Comparison of ENCODE assay signal across 14 mouse cellular contexts in the genomic region with DNA sequence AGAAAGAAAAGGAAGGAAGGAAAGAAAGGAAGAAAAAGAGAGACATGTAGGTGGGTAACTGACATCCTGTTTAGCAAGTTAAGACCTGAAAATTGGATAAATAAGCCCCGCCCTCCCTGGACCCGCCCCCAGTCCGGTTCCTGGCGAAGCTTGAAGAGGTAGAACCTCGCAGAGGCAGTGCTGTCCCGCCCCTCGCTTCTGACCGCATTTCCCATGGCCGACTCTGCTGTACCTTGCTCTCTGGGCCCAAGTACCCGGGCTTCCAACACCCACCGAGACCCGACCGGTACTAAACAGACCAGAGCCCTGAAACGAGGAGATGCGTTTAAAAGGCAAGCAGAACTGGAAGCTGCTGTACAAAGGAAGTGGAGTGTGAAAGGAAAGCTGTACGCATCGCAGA. TPM values are rescaled to one million over a fixed set of nuclear protein-coding genes. Genes with fewer than 3 reads are reported as not detected.
DNase-seq lines count a peak whose midpoint lies in the region; ATAC-seq and TF ChIP-seq lines count a peak whose summit lies in the region.
"Had no signal": no experiment of that assay in that cellular context is flagged by ENCODE, and none has a peak within 500 bp of the region (broad histone marks: within the 10 kb centered on the region; RNA-seq: fewer than 3 reads in every experiment).

No protein-coding gene starts in this region.

- no peaks in the 10 kb centered on the region for H3K27me3 ChIP-seq in spleen, adult 2 months (ENCODE audit: control insufficient read depth, insufficient read depth, low read length)
- no peaks in the 10 kb centered on the region for H3K27me3 ChIP-seq in limb, embryonic 10.5 days (ENCODE audit: low read depth, poor library complexity, severe bottlenecking)
- no peaks in the 10 kb centered on the region for H3K27me3 ChIP-seq in forebrain, embryonic 14.5 days (replicated peaks; ENCODE audit: control insufficient read depth, insufficient read depth, low read length)
- H3K27me3 ChIP-seq: liver, embryonic 15.5 days; neural tube, embryonic 12.5 days had no signal

- H3K36me3 ChIP-seq in spleen, adult 2 months (ENCODE audit: control insufficient read depth, insufficient read depth, low read length), result no peaks in the 10 kb centered on the region
- no peaks in the 10 kb centered on the region for H3K36me3 ChIP-seq in limb, embryonic 10.5 days
- H3K36me3 ChIP-seq in forebrain, embryonic 14.5 days (ENCODE audit: control insufficient read depth, insufficient read depth, low read length), result no peaks in the 10 kb centered on the region
- H3K36me3 ChIP-seq: liver, embryonic 15.5 days; neural tube, embryonic 12.5 days had no signal

- no peak for TF ChIP-seq POLR2A in spleen, adult 2 months (IDR thresholded peaks at IDR 0.05; ENCODE audit: low read depth, low read length)

- no peak overlapping the region for H3K4me2 ChIP-seq in forebrain, embryonic 14.5 days (ENCODE audit: low read length)
- H3K4me2 ChIP-seq: liver, embryonic 15.5 days; neural tube, embryonic 12.5 days had no signal

- no peak overlapping the region for H3K27ac ChIP-seq in spleen, adult 2 months (ENCODE audit: insufficient read depth, low read length)
- no peak overlapping the region for H3K27ac ChIP-seq in limb, embryonic 10.5 days
- no peak overlapping the region for H3K27ac ChIP-seq in forebrain, embryonic 14.5 days (ENCODE audit: low read depth, low read length)
- H3K27ac ChIP-seq: liver, embryonic 15.5 days; neural tube, embryonic 12.5 days had no signal

- DNase-seq in spleen, adult 2 months (ENCODE audit: low read depth in 1 of 2, low spot score in 2 of 2), result peak in 1 of 2 experiments; percentile 28
- DNase-seq in spleen, postnatal 14 days (ENCODE audit: low spot score in 2 of 2), result no peak
- DNase-seq in lung, postnatal 25 days (ENCODE audit: low spot score), result peak; percentile 13
- peak; percentile 60 for DNase-seq in thymus, postnatal 25 days
- DNase-seq in limb, embryonic 10.5 days (ENCODE audit: low spot score), result no peak
- no peak for DNase-seq in forebrain, embryonic 14.5 days (ENCODE audit: low spot score)
- DNase-seq: embryo, embryonic 11 days had no signal

- no peaks in the 10 kb centered on the region; the same call in 1 of the 2 replicates for H3K4me1 ChIP-seq in spleen, adult 2 months (ENCODE audit: control insufficient read depth, insufficient read depth, insufficient read length)
- no peaks in the 10 kb centered on the region for H3K4me1 ChIP-seq in limb, embryonic 10.5 days
- H3K4me1 ChIP-seq in forebrain, embryonic 14.5 days (ENCODE audit: control insufficient read depth, insufficient read depth, low read length), result no peaks in the 10 kb centered on the region
- H3K4me1 ChIP-seq: liver, embryonic 15.5 days; neural tube, embryonic 12.5 days had no signal

- H3K4me3 ChIP-seq in spleen, adult 2 months (ENCODE audit: extremely low read depth, insufficient read depth, insufficient read length), result peak overlapping the region; percentile 33; the same call in 1 of the 2 replicates
- no peak overlapping the region for H3K4me3 ChIP-seq in limb, embryonic 10.5 days
- H3K4me3 ChIP-seq in forebrain, embryonic 14.5 days (ENCODE audit: low read depth, low read length), result no peak overlapping the region
- H3K4me3 ChIP-seq: liver, embryonic 15.5 days; neural tube, embryonic 12.5 days had no signal

- no peak overlapping the region for H3K9ac ChIP-seq in forebrain, embryonic 14.5 days (ENCODE audit: low read length)
- H3K9ac ChIP-seq: liver, embryonic 15.5 days; neural tube, embryonic 12.5 days had no signal

- peak; percentile 50 for ATAC-seq in inflammation-experienced regulatory T-cells, adult 6 months
- no peak for ATAC-seq in forebrain, embryonic 14.5 days
- no peak; the same call in 1 of the 2 replicates for ATAC-seq in megakaryocyte-erythroid progenitor cell, adult 5-6 weeks (replicated peaks; ENCODE audit: low FRiP score, low TSS enrichment, poor library complexity, severe bottlenecking)

- no peaks in the 10 kb centered on the region for H3K9me3 ChIP-seq in limb, embryonic 10.5 days (replicated peaks)
- no peaks in the 10 kb centered on the region for H3K9me3 ChIP-seq in forebrain, embryonic 14.5 days (replicated peaks; ENCODE audit: control insufficient read depth, low read length)
- H3K9me3 ChIP-seq: liver, embryonic 15.5 days; neural tube, embryonic 12.5 days had no signal

- WGBS in spleen, adult 2 months, result 40% methylated on average over 17 of the region's 17 CpGs
- WGBS in limb, embryonic 10.5 days, result 71% methylated on average over 17 of the region's 17 CpGs
- WGBS in forebrain, embryonic 14.5 days, result 61% methylated on average over 17 of the region's 17 CpGs

- no peak for TF ChIP-seq CTCF in spleen, adult 2 months (IDR thresholded peaks at IDR 0.05; ENCODE audit: extremely low read depth, insufficient read depth, insufficient read length, insufficient replicate concordance)

RNA-seq across cellular contexts. Expression of gene Catsper1, which starts 11.7 kb away (rescaled TPM):
- polyA plus RNA-seq in spleen, adult 2 months (2012; rRNA removed), result not detected in 2 replicates
- not detected for polyA plus RNA-seq in inflammation-experienced regulatory T-cells, adult 6 months (2017; shearing (Covaris generic))
- polyA plus RNA-seq in limb, embryonic 10.5 days (2016; fragmentation: Nextera tagmentation; extraction: Ambion mirVana), result not detected in 2 replicates
- polyA plus RNA-seq in forebrain, embryonic 14.5 days (2014; fragmentation: Nextera tagmentation; extraction: Ambion mirVana), result not detected in 2 replicates
- total RNA-seq in megakaryocyte-erythroid progenitor cell, adult 5-6 weeks (2014; fragmentation: Nextera tagmentation), result not detected in 2 replicates
- total RNA-seq in megakaryocyte-erythroid progenitor cell, adult 5-6 weeks (2017), result not detected in 2 replicates
- total RNA-seq: heart, postnatal 25 days; layer of hippocampus, postnatal 14 days had no signal
- polyA plus RNA-seq: liver, embryonic 15.5 days; neural tube, embryonic 12.5 days; stomach, embryonic 14.5 days had no signal

RNA-seq across cellular contexts. Expression of gene Cst6, which starts 25.6 kb away (rescaled TPM):
- polyA plus RNA-seq in spleen, adult 2 months (2012; rRNA removed), result 0.32 and 0.82 TPM in 2 replicates
- polyA plus RNA-seq in inflammation-experienced regulatory T-cells, adult 6 months (2017; shearing (Covaris generic)), result 10 to 100 TPM in 1 of 3 experiments, 1 to 10 TPM in 2; 3.1 to 11.4 (median 5.6) TPM
- polyA plus RNA-seq in limb, embryonic 10.5 days (2016; fragmentation: Nextera tagmentation; extraction: Ambion mirVana), result 0.26 and 1.1 TPM in 2 replicates
- polyA plus RNA-seq in forebrain, embryonic 14.5 days (2014; fragmentation: Nextera tagmentation; extraction: Ambion mirVana), result 4.0 and 5.6 TPM in 2 replicates
- total RNA-seq in megakaryocyte-erythroid progenitor cell, adult 5-6 weeks (2014; fragmentation: Nextera tagmentation), result not detected in 2 replicates
- not detected in 2 replicates for total RNA-seq in megakaryocyte-erythroid progenitor cell, adult 5-6 weeks (2017)
- polyA plus RNA-seq: liver, embryonic 15.5 days had no signal

RNA-seq across cellular contexts. Expression of gene Gal3st3, which starts 25.7 kb away (rescaled TPM):
- 0.37 and 0.69 TPM in 2 replicates for polyA plus RNA-seq in spleen, adult 2 months (2012; rRNA removed)
- under 1 TPM in 1 of 3 experiments, not detected in 2; 0.15 TPM for polyA plus RNA-seq in inflammation-experienced regulatory T-cells, adult 6 months (2017; shearing (Covaris generic))
- 5.0 and 8.4 TPM in 2 replicates for polyA plus RNA-seq in limb, embryonic 10.5 days (2016; fragmentation: Nextera tagmentation; extraction: Ambion mirVana)
- 20.9 and 26.3 TPM in 2 replicates for polyA plus RNA-seq in forebrain, embryonic 14.5 days (2014; fragmentation: Nextera tagmentation; extraction: Ambion mirVana)
- not detected in 2 replicates for total RNA-seq in megakaryocyte-erythroid progenitor cell, adult 5-6 weeks (2014; fragmentation: Nextera tagmentation)
- not detected in 2 replicates for total RNA-seq in megakaryocyte-erythroid progenitor cell, adult 5-6 weeks (2017)

RNA-seq across cellular contexts. Expression of gene Sf3b2, which starts 28.5 kb away (rescaled TPM):
- 117 and 144 TPM in 2 replicates for polyA plus RNA-seq in spleen, adult 2 months (2012; rRNA removed)
- polyA plus RNA-seq in inflammation-experienced regulatory T-cells, adult 6 months (2017; shearing (Covaris generic)), result 100 to 1,000 TPM; 316 to 410 (median 348) TPM
- polyA plus RNA-seq in limb, embryonic 10.5 days (2016; fragmentation: Nextera tagmentation; extraction: Ambion mirVana), result 419 and 440 TPM in 2 replicates
- polyA plus RNA-seq in forebrain, embryonic 14.5 days (2014; fragmentation: Nextera tagmentation; extraction: Ambion mirVana), result 298 and 333 TPM in 2 replicates
- total RNA-seq in megakaryocyte-erythroid progenitor cell, adult 5-6 weeks (2014; fragmentation: Nextera tagmentation), result 181 and 235 TPM in 2 replicates
- 274 and 277 TPM in 2 replicates for total RNA-seq in megakaryocyte-erythroid progenitor cell, adult 5-6 weeks (2017)

RNA-seq across cellular contexts. Expression of gene Eif1ad, which starts 42.7 kb away (rescaled TPM):
- 17.4 and 20.0 TPM in 2 replicates for polyA plus RNA-seq in spleen, adult 2 months (2012; rRNA removed)
- 10 to 100 TPM; 45.7 to 58.4 (median 53.4) TPM for polyA plus RNA-seq in inflammation-experienced regulatory T-cells, adult 6 months (2017; shearing (Covaris generic))
- 99.4 and 109 TPM in 2 replicates for polyA plus RNA-seq in limb, embryonic 10.5 days (2016; fragmentation: Nextera tagmentation; extraction: Ambion mirVana)
- polyA plus RNA-seq in forebrain, embryonic 14.5 days (2014; fragmentation: Nextera tagmentation; extraction: Ambion mirVana), result 33.0 and 36.2 TPM in 2 replicates
- total RNA-seq in megakaryocyte-erythroid progenitor cell, adult 5-6 weeks (2014; fragmentation: Nextera tagmentation), result 50.1 and 56.4 TPM in 2 replicates
- 54.6 and 60.4 TPM in 2 replicates for total RNA-seq in megakaryocyte-erythroid progenitor cell, adult 5-6 weeks (2017)

Comparison
In these comparisons a context has a peak if more than half of its experiments do, and no peak if none do; other contexts are left out.
1. DNase-seq: peak in lung, postnatal 25 days (single experiment) and thymus, postnatal 25 days (single experiment); none in spleen, postnatal 14 days (0 of 2), limb, embryonic 10.5 days (single experiment) and forebrain, embryonic 14.5 days (single experiment).